Mouse (Mus musculus): ENCODE measurements around the gene Twf1.
A peak's percentile ranks its signal among the peaks of the same experiment; 100 is the strongest.

Twf1 gene

GRCm38 (mm10) chr15:94572746-94573145, 16.9 kb downstream of the Twf1 start:
- no peak for DNase-seq (ENCODE audit: low spot score)

DNA sequence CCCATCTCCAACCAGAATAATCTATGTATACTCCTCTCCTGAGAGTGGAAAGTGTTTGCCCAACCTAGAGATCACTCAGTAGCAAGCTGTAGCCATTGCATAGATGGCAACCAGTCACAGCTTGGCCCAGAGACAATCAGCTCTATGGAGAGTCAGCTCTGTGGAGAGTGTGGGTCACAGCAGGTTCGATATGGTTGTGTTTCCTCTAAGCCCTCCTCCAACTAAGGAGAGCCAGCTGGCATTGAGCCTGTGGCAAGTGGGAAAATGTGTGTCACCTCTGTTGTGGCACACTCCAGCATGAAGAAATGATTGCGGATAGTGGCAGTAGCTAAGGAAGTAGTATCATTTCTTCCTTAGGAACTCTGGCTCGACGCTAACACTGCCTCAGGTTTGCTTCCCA, 18.2 kb downstream of the Twf1 start:
- DNase-seq (ENCODE audit: low spot score), result no peak

GRCm38 (mm10) chr15:94568496-94569182, 21.1 kb downstream of the Twf1 start:
- no peak for DNase-seq (ENCODE audit: low spot score)

DNA sequence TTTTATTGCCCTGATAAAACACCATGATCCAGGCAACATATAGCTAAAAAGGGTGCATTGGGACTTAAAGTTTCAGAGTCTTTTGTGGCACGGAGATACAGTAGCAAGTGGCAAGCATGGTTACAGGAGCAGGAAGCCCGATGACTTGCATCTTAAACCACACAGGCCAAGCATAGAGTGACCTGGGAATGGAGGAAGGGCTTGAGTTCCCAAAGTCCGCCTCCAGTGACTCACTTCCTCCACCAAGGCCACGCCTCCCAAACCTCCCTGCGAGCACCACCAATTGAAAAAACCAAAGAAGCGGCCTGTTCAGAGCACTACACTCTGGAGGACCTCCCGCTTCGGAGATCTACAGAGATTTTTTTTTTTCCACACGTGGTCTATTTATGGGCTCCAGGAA, 23.8 kb downstream of the Twf1 start:
- no peak for DNase-seq (ENCODE audit: low spot score)

DNA sequence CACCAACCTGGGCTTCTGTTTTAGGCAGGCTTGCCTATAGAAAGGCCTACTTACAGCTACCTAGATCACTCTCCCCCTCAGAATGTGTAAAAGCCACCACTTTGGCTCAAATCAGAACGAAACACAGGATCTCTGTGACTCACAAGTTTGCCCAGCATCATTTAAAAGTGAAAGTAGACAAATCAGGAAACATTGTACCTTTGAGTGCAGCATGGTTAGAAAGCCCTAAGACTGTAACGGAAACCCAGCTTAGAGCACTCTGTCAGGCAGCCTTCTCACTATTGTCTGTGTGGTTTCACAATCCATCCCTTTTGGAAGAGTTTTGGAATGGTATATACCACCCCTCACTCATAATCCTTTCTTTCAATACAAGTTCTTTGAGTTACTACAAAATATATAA, 24.8 kb downstream of the Twf1 start:
- DNase-seq (ENCODE audit: low spot score), result no peak

DNA sequence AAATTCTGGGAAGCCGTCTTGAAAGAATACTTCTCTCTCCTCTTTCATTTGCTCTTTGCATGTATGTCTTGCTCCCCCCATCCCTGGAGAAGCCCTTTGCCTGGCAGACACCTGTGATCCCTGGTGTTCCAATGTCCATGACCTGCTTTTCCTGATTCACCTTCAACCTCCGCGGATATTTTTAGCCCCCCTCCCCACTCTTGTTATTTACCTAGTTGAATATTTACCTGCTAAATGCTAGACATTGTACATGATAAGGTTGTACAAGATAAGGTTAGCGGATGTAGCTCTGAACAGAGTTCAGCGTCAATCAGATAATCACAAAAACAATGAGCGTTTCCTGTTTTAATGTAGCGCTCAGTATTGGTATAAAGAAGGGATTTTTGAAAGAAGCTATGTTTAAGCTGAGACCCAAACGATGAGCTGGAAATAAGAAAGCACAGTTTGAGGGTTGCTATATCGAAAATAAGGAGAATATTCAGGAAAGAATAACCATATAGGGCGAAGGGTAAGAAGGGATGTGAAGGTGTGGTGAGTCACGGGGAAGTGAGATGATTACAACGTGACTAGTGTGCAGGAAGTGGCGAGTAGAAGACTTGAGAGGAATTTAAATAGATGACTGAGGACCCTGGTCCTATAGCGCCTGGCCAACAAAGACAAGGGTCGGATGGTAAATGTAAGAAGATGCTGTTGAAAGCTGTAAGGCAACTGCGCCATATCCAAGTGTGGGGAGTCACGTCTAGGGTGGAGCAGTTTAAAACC, 30.6 kb downstream of the Twf1 start:
- no peak for DNase-seq (ENCODE audit: low spot score)

DNA sequence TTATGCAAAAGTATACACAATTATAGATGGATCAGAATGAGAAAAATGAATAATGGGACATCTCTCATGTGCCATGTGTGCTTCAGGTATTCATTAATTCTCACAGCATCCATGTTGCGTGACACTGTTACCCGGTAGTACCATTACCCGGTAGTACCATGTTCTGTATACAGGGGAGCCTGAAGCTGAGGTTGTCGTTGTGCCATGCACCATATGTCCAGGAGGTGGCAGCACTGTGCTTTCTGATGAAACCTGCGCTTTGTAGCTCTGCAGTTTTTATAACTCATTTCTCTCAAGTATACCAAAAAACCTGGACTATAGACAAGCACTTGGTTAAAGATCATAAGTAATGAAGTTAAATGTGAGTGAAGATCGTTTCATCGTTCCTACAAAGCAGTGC, 32.2 kb downstream of the Twf1 start:
- DNase-seq (ENCODE audit: low spot score), result peak; percentile 92

GRCm38 (mm10) chr15:94553536-94553935, 36.2 kb downstream of the Twf1 start:
- no peak for DNase-seq (ENCODE audit: low spot score)

DNA sequence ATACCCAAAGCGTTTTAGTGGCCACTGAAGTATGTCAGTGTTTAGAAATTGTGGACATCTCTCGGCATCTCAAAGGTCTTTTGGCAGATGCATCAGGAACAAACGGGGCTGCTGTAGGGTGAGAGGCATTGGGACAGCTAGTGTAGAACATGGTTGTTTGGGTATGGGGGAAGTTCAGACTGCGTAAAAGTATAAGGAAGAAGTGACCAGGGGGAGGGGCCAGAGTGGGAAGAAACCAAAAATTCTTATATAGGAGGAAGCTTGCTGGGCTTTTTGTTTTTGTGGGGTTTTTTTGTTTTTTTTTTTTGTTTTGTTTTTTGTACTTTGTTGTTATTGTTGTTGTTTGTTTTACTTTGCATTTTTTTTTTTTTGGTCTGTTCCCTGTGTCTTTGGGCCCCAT, 44.8 kb downstream of the Twf1 start:
- DNase-seq (ENCODE audit: low spot score), result no peak

DNA sequence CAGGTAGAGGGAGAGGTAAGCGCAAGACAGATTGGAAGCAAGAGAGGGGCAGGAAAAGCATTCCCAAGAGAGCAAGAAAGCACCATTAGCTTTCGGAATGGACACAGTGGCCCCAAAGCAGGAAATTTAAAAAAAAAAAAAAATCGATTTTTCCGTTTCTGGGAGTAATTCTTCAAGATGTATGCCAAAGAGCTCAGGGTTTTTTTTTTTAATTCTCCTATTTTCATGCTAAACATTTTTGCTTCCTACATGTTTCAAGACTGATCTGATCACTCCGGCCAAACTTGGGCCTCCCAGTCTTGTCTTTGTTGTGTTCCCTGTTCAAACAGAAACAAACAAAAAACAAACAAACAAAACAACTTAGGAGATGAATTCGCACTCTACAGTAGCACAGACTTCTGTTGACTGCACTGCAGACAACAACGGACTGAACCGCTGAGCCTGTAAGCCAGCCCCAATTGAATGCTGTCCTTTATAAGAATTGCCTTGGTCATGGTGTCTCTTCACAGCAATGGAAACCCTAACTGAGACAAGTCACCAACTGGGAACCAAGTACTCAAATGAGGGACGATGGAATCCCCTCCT, 45.5 kb downstream of the Twf1 start:
- no peak for DNase-seq (ENCODE audit: low spot score)

DNA sequence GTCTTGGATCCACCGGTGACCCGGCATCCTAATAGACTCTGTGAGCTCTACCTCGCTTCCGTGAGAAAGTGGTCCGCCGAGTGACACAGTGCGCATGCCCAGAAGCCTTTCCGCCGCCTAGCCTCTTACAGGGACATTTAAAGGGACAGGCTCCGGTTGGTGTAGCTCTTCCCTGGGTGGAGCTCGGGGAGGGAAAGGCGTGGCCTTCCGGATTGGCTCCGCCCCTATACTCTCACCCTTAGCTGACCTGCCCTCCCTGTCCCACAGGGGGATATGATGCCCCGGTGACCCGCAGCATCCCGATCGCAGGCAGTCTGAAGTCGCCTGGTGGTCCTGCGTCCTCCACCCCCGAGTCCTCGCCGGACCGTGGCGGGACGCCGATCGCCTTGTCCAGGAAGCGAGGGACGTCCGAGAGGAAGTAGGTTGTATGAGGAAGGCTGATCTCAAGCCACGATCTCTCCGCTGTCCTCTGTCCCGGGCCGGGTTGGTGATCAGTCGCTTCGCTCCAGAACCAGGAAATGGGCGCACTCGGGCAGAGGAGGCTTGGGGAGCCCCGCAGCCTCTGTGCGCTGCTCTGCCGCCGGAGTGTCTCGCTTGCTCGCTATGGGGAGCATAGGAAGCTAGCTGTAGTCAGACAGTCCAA, 46.2 kb downstream of the Twf1 start, which contains the start of the genes Pus7l and Irak4:
TSS of gene Pus7l (minus strand) at position 139 of the 643 bp plus-strand sequence.
TSS of gene Irak4 (plus strand) at position 235 of the 643 bp plus-strand sequence.
- DNase-seq (ENCODE audit: low spot score), result peak; percentile 97

GRCm38 (mm10) chr15:94542567-94543408, 46.9 kb downstream of the Twf1 start:
- no peak for DNase-seq (ENCODE audit: low spot score)

DNA sequence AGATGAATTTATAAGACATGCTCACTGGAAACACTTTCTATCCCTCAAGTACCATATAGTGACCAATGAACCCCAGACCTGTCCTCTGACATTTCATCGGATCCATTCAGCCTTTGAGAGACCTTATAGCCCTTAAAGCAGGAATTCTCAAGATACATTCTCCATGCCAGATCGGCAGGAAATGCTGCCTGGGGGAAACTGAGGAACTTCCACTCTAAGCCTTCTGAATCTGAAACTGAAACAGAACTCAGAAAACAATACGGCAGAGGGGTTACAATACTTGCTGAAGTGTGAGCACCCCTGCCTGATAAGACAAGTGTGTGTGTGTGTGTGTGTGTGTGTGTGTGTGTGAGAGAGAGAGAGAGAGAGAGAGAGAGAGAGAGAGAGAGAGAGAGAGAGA, 50.4 kb downstream of the Twf1 start:
- DNase-seq (ENCODE audit: low spot score), result no peak

- DNase-seq (ENCODE audit: low spot score), result no peak
Observed at GRCm38 (mm10) chr15:94535521-94535920, 54.2 kb downstream of the Twf1 start.

DNA sequence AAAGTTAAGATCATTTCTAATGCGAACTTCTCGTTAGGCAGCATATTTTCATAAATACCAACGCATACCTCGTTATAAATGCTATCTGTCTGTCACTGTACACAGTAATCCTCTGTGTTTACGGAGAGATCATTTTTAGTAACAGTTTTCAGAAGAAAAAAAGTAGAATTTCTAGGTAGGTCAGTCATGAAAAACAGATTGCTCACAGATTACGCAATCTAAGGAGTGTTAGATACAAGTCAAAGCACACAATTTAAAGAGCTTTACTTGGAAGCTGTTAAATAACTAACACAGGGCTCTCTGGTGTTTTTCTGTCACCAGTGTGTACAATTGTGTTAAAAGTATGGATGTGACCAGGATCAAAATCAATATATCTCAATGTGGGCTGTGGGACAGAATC, 56.7 kb downstream of the Twf1 start:
- DNase-seq (ENCODE audit: low spot score), result no peak

DNA sequence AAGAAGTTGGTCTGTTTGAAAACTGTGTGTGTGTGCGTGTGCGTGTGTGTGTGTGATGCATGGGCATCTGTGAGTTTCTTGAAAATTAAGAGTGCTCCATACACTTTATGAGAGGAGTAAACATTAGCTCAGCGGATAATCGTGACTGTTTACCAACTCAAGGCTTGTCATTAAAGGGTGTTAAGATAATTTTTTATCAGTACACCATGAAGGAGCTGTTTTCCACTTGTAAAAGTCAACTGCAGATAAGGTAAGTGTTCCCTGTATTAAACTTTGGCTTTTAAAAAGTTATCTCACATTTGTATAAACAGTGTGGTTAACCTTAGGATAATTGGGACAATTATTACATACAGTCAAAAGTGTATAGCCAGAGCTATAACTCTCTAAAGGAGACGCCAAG, 57.4 kb downstream of the Twf1 start:
- no peak for DNase-seq (ENCODE audit: low spot score)

DNA sequence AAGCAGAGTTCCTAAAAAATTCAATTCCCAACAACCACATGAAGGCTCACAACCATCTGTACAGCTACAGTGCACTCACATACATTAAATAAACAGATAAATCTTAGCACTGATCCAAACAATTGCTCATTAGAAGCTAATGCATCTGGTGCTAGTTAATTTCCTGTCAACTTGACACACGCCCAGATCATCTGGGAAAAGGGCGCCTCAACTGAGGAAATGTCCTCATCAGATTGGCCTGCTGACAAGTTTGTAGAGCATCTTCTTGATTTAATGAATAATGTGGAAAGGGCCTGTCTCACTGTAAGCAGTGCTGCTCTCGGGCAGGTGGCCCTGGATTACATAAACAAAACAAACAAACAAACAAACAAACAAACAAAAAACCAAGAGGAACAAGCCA, 59.2 kb downstream of the Twf1 start:
- no peak for DNase-seq (ENCODE audit: low spot score)

Measured in retina, embryonic 14.5 days (tissue).